Mouse (Mus musculus): ENCODE measurements around the gene Stk4.
A peak's percentile ranks its signal among the peaks of the same experiment; 100 is the strongest.

Stk4 gene

GRCm38 (mm10) chr2:164173394-164173793 is 103.3 kb downstream of the Stk4 start:
- DNase-seq (ENCODE audit: low read depth, low spot score), result no peak

DNA sequence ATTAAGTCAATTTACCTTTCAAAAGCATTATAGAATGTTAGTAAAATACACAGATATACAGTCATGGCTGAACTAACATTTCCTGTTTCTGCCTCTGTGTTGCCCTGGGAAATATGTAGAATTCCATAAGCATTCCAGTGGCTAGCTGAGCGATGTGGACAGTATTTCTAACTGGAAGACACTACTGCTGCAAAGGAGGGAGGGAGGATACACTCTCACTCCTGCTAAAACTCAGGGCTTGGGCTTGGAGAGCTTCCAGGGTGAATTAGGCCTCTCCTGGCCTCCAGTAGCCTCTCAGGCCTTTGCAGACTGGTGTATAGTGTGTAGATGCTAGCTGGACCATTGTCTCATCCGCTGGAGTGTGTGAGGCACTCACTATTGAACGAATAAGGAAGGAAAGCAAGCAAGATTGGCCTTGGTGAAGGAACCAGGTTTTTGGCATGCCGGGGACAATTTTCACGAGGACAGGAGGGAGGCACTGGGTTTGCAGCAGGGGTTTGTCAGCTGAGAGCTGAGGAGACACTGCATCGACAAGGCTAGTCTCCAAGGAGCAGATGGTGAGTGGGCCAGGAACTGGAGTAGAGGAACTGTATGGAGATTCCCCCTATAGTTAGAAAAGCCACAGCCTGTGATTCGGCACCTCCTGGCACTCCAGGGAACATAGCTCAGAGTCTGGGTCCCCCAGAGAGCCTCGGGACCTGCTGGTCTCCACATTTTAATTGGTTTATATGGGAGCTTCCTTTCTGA is 104.7 kb downstream of the Stk4 start:
- DNase-seq (ENCODE audit: low read depth, low spot score), result no peak

DNA sequence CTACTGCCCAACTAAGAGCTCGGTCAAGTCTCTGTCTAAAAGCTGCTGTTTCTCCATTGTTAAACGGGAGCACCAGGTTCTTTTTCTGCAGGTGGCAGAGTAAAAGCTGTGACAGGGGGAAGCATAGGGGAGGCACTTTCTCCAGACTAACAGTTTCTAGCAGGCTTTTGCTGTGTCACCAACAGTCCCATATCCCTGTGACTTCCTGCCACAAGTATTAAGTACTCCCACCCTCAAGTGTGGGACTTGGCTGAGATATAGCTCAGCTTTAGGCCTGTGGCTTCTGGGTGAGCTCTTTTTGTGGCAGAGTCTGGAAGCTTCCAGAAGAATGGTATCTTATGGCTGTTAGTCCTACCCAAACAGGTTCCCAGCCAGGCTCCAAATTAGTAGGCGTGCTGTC is 105.7 kb downstream of the Stk4 start:
- no peak for DNase-seq (ENCODE audit: low read depth, low spot score)

DNA sequence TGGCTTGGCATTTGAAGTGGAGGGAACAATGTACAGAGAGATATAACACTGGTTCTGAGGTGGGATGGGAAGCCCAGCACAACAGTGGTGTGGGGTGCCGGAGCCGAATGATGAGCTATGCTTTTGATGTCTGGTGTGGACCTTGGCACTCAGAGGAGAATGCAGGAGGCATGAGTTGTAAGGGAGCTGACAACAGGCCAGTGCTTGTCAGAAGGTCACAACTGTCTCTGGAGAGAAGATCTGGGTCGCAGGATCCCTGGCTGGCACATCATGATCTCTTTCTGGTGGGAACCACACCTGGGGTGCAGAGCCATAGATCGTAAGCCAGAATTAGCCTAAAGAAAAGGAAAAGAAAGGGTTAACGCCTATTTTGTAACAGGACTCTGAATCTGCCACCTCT is 107.7 kb downstream of the Stk4 start:
- no peak for DNase-seq (ENCODE audit: low read depth, low spot score)

- DNase-seq (ENCODE audit: low read depth, low spot score), result peak; percentile 75
Measured at GRCm38 (mm10) chr2:164180124-164180523, 110.0 kb downstream of the Stk4 start.

DNA sequence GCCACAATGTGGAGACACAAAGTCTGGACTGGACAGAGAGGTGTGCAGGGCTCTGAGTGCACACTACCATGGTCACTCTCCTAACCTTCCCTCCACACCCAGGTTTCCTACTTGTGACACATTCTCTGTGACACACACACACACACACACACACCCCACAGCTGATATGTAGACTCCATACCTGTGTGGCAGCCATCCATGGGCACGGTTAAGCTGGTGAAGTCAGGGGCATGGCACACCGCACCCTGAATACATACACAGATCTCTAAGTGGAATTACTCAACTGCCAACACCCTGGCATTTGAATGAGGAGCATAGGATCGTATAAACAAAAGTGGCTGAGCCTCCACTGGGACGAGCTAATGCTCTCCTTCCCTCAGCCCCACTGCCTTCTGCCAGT is 110.6 kb downstream of the Stk4 start:
- no peak for DNase-seq (ENCODE audit: low read depth, low spot score)

DNA sequence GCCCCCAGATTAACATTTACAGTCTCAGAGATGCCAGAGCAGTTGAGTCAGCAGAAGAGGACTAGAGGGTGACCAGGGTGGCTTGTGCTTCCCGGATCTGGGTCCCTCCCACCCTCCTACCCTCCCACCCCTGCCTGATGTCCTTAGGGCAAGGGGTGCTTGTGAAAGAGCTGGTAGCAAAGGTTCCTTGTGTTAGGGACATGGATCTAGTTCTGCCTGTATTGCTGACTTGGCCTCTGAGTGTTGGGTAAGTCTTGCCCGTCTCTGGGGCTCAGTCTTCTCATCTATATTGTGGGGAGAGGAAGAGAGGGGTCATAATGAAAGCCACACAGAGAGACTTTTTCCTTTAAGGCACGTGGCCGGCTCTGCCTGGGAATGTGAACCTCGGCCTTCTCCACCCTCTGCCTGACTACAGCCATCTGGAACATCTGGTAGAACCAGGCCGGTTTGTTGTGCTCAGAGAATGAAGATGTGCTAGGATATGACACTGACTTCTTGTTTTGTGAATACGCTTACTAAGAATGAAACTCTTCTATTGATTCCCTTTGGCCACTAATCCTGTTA is 112.7 kb downstream of the Stk4 start, which contains the start of gene Wfdc5:
Wfdc5 (minus strand) TSS at position 51 of the 564 bp plus-strand sequence.
- DNase-seq (ENCODE audit: low read depth, low spot score), result no peak

DNA sequence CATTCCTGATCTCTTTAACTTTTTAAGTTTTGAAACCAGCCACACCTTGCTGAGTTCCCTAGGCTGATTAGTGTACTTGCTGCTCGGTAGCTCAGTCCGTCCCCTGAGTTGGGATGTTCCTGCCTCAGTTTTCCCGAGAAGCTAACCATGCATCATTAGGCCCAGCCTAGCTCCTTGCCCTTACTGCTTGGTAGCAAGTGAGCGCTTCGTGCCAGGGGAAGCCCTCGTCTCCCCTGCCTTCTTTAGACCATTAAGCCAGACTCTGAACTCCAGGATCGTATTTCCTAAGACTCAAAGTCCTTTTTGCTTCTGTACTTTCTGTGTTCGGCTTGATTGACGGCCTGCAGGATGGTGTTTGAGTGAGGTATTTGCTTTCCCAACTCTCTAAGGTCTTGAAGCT is 113.2 kb downstream of the Stk4 start:
- no peak for DNase-seq (ENCODE audit: low read depth, low spot score)

DNA sequence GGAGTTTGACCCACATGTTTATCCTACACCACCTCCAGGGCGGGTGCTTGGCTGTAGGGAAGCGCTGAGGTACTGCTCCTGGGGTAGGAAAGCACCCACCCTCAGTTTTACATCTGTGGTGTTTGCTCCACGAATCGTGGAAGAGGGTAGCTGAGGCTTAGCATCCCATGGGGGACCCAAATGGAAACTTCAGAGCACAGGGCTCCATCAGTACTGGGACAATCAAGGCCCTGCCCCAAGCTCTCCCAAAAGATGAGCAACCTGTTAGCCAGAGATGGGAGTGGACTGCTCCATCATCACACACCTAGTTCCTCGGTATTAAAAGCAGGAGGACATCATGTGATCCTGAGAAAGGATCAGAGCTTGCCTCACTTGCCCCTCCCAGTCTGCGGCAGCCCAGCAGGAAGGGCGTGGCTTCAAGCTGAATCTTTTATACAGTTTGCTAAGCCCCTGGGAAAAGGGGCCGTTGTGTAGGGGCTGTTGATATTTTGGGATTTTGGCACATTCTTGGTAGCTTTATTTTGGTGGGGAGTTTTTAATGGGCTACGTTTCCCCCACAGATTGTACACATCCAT is 114.1 kb downstream of the Stk4 start:
- peak; percentile 22 for DNase-seq (ENCODE audit: low read depth, low spot score)

- DNase-seq (ENCODE audit: low read depth, low spot score), result peak; percentile 63
Measured at GRCm38 (mm10) chr2:164188722-164189121, 118.6 kb downstream of the Stk4 start.

- DNase-seq (ENCODE audit: low read depth, low spot score), result no peak
Measured at GRCm38 (mm10) chr2:164190576-164190975, 120.5 kb downstream of the Stk4 start, which contains the start of gene Wfdc12. Gene Wfdc12 (minus strand): TSS chr2:164190608.

DNA sequence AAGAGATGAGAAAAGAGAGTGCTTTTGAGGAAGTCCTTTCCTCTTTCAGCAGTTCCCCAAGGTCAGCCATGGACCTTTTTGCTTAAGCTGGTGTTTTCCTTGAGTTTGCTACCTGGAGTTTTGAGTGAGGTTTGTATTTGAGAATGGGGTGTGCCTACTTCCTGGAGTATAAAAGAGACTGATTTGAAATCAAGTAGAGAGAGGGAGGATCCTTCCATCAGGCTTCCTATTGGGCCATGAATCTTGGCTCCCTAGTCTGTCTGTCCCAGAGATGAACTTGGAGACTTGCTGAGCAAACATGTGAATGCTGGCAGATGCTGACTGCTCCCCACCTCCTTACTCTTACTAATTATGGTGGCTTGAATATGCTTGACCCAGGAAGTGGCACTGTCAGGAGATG is 122.2 kb downstream of the Stk4 start:
- DNase-seq (ENCODE audit: low read depth, low spot score), result no peak

DNA sequence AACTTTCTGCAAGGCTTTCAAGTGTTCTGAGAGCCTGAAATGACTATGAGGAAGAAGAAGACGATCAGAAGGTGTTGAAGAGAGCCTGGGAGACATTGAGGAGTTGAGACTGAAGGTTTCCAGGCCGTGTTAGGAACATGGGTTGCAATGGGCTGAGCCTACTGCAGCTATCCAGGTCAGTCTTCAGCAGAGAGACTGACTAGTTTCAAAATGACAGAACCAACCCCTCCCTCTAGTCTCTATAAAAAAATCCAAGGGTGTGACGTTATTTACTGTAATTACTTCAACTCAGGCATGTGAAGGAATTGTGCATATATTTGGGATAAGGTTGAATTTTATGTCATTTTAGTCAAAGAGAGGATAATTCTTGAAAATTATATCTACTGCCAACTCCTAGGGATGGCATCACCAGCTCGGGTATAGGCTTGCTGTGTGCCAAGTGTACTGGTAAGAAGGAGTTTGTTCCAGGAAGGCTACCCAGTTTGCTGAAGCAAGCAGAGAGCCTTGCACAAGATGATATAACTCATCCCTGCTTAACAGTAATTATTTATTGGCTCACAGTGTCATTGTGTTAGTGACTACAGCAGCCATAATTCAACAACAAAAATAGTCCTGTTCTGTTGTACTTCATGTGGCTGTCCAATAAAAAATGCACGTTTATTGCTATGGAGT is 125.0 kb downstream of the Stk4 start:
- DNase-seq (ENCODE audit: low read depth, low spot score), result no peak

DNA sequence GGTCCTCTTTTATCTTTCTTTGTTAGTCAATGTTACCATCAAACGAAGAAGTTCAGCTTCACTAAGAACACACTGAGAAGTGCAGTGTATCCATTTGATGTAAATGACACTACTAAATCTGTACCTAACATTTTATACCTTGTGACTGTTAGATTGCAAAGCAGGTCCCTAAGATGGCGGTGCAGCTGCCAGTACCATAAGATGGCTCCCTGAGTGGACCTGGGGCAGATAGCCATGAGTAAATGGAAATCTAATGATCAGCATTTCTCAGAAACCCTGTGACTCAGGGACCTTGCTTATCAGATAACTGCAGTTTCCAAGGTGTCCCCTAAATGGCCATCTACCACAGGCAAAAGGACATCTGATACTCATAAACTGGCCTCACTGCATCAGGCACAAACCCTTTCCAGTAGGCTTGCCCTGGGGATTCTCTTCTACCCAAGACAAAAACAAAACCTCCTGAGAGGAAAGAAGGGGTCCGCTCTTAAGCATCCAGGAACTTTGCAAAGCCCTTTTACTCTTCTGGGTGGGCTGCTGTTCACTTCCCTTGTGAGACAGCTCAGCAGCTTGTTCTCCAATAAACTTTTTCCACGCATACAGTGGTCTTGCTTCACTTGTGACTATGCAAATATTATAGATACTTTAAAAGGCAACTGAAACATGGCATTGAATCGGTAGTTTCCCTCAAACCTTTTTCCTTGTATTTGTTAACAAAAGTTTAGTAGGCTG is 126.0 kb downstream of the Stk4 start:
- no peak for DNase-seq (ENCODE audit: low read depth, low spot score)

DNA sequence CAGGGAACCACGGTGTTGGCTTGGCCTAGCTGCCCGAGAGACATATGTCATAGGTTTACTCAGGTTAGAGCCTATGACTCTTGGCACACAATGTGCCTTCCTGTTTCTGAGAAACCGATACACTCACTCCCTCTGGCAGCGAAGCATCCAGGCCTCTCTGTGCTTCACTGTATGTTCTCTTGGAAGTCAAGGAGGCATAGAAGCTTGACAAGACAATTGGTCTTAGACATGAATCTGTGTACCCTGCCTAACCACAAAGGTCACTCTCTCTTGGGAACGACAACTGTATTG is 126.5 kb downstream of the Stk4 start:
- no peak for DNase-seq (ENCODE audit: low read depth, low spot score)

- no peak for DNase-seq (ENCODE audit: low read depth, low spot score)
Measured at GRCm38 (mm10) chr2:164199626-164200327, 129.7 kb downstream of the Stk4 start, which contains the start of gene Wfdc15a. Gene Wfdc15a (minus strand): TSS chr2:164200130.

Measured in CD4-positive, CD25-positive, alpha-beta regulatory T cell, adult 2 months (primary cell).